Mouse (Mus musculus): ENCODE measurements around the gene Gucy2g.
"Not testable (repeated sequence)": the region's sequence is repeated elsewhere in the genome, so short reads cannot be mapped to it uniquely, and the experiment has no call there.

Gucy2g gene

GRCm38 (mm10) chr19:55206482-55207138 is 34.4 kb downstream of the Gucy2g start:
- peak; percentile 71 for DNase-seq (ENCODE audit: low read depth)

- peak; percentile 31 for DNase-seq (ENCODE audit: low read depth)
These were observed 42.7 kb downstream of the Gucy2g start for GRCm38 (mm10) chr19:55198303-55198702.

DNA sequence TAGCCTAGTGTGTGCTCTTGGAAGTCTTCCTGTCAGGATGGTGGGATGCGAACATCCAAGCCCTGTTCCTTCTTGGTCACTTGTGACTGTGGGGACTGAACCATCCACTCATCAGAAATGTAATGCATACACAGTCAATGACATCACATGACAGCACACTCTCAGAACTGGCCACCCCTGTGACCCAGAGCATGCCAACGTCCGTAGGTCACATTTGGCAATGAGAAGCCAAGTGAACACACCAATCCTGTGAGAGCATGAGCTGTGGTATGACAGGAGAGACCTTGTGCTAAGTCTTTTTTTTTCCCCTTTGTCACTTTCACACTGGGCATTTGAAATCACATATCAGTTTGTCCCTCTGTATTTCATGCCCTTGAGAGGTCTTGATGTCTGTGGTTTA is 45.5 kb downstream of the Gucy2g start:
- no peak for DNase-seq (ENCODE audit: low read depth)

- no peak for DNase-seq (ENCODE audit: low read depth)
These were observed 46.4 kb downstream of the Gucy2g start for GRCm38 (mm10) chr19:55194520-55195170.

- DNase-seq (ENCODE audit: low read depth), result no peak
These were observed 47.2 kb downstream of the Gucy2g start for GRCm38 (mm10) chr19:55193717-55194394.

GRCm38 (mm10) chr19:55192254-55192945 is 48.6 kb downstream of the Gucy2g start:
- no peak for DNase-seq (ENCODE audit: low read depth)

GRCm38 (mm10) chr19:55191596-55191995 is 49.4 kb downstream of the Gucy2g start:
- no peak for DNase-seq (ENCODE audit: low read depth)

DNA sequence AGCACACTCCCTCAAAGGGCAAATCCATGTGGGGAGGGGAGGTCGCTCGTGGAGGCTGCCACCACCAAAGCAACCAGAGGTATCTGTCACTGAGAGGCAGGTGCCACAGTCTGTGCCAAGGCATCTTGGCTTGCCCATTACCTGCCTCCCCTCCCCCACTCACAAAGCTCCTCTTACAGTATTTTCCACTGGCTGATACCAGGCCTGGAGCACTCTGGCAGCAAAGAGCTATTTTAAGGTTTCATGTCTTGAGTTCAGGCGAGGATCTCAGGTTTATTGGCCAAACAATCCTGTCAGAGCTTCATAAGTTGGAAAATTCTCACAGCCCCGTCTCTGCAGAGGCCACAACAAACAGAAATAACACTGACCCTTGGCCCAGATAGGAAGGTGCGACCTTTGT is 51.0 kb downstream of the Gucy2g start:
- DNase-seq (ENCODE audit: low read depth), result no peak

- no peak for DNase-seq (ENCODE audit: low read depth)
These were observed 55.4 kb downstream of the Gucy2g start for GRCm38 (mm10) chr19:55185651-55186050.

DNA sequence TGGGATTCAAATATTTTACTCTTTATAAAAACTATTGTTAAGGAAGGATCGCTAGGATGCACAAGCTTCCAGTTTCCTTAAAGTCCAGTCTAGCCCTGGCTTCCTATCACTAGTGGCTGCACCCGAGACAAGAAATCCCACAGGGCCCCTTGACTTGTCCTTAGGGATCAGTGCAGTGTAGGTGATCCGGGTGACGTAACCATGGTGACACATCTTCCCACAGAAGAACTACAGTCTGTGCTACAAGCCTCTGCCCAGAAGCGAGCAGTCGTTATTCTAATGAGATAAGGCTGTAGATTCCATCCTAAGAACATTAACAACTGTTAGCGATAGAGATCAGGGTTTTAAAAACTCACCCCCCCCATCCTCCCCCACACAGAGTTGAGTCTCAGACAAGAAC is 56.0 kb downstream of the Gucy2g start:
- DNase-seq (ENCODE audit: low read depth), result no peak

- DNase-seq (ENCODE audit: low read depth), result no peak
These were observed 56.6 kb downstream of the Gucy2g start for GRCm38 (mm10) chr19:55184442-55184841.

- no peak for DNase-seq (ENCODE audit: low read depth)
These were observed 60.6 kb downstream of the Gucy2g start, which contains the start of gene Tectb for GRCm38 (mm10) chr19:55180433-55180832. Tectb (plus strand) TSS chr19:55180733.

GRCm38 (mm10) chr19:55177143-55177542 is 63.9 kb downstream of the Gucy2g start:
- no peak for DNase-seq (ENCODE audit: low read depth)

DNA sequence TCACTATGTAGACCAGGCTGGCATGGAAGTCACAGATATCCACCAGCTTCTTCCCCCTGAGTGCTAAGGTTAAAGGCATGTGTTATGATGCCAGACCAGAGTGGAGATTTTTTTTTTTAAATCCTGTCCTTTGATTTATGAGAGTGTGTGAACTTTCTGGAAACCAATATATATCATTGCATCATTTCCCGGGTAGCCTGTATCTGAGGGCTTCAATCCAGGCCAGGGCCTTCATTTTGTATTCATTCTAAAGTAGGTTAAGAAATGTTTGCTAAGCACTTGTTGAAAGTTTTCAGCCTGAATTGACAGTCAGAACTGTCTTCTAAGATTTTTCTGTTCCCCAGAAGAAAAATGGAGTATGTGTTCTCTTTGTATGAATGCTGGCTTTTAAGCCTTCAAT is 69.5 kb downstream of the Gucy2g start:
- DNase-seq (ENCODE audit: low read depth), result no peak

DNA sequence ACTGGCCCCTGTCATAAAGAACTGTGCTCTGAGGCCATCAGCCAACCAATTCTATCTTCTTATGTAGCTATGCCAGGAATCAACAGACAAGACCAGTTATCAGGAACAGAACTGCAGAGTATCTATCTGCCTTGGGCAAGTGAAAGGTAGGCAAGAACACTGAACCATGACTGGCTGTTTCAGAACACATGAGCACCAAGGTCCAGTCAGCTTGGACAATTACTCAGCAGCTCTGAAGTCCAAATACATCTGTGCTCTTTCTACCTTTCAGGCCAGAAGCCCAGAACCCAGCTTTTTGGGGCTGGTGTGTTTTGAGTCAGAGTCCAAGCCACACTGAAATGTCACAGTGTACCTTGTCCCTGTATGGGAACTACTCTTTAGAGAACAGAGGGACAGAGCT is 70.6 kb downstream of the Gucy2g start:
- DNase-seq (ENCODE audit: low read depth), result no peak

GRCm38 (mm10) chr19:55169236-55169729 is 71.8 kb downstream of the Gucy2g start:
- not testable (repeated sequence) for DNase-seq (ENCODE audit: low read depth)

- no peak for DNase-seq (ENCODE audit: low read depth)
These were observed 72.7 kb downstream of the Gucy2g start for GRCm38 (mm10) chr19:55168360-55168759.

- no peak for DNase-seq (ENCODE audit: low read depth)
These were observed 73.3 kb downstream of the Gucy2g start for GRCm38 (mm10) chr19:55167741-55168140.

DNA sequence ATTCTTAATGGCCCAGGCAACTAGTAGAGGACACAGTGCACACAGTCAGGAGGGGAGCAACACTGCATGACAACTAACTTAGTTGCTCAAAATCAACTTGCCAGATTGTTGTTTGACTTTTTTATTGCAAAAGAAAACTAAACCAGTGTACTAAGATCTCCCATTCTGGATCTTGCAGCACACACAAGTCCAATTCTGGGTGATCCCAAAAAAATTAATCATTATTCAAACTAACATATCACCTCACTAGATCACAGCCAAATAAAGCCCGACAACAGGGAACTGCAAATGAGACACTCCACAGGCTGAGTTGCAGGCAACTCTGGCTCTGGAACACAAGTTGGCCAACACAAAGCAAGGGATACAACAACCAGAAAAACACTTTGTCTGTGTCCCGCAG is 74.3 kb downstream of the Gucy2g start:
- DNase-seq (ENCODE audit: low read depth), result no peak

DNA sequence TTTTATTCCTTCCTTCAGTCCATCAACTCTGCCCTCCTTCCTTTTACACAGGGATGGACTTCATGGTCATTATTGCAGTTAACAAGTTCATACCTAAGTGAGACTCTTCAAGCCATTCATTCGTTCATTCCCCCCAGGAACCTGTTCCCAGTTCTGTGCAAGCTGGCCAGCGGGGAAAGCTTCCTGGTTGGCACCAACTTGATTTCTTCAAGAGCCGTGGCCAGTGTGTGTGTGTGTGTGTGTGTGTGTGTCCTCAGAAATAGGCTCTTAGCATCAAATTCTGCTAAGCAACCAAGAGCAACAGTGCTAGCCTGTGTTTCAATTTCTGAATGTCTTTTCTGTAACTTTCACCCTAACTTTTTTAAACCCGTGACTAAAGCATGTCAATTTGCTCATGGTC is 75.1 kb downstream of the Gucy2g start:
- no peak for DNase-seq (ENCODE audit: low read depth)

DNA sequence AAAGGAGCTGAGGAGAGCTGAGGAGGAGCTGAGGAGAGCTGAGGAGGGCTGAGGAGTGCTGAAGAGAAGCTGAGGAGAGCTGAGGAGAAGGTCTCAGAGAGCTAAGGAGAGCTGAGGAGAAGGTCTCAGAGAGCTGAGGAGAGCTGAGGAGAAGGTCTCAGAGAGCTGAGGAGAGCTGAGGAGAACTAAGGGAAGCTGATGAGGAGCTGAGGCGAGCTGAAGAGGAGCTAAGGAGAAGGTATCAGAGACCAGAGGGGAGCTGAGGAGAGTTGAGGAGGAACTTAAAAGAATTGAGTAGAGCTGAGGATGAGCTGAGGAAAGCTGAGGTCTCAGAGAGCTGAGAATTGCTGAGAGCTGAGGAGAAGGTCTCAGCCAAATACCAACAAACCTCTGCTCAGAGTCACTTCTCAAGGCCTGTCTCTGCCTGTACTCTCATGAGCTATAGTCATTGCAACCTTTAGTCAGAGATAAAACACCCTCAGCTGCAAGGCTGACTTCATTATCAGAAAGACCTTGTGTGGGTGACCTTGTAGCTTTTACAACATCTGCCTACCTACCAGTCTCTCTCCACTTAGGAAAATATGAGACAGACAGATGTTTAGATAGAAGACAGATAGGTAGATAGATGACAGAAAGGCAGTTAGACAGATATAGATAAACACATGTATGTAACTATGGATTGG is 75.7 kb downstream of the Gucy2g start:
- no peak for DNase-seq (ENCODE audit: low read depth)

DNA sequence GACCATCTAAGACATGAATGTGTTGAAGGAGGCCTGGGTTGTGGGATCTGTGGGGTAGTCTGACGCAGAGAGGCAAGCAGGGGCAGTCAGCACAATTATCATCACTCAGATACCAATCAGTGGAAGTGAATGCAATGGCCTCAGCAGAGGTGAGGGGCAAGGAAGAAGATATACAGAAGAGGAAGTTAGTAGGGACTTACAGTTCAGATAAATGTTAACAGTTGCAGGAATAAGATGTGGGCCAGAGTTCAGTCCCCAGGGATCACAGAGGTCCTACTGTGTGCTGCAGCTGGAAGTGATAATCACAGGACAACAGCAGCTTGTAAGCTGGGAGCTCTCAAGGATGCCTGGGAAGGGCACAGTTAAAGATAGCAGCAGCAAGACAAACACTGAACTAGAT is 76.9 kb downstream of the Gucy2g start:
- no peak for DNase-seq (ENCODE audit: low read depth)

All from naive thymus-derived CD4-positive, alpha-beta T cell, adult 2 months (primary cell).